Mouse (Mus musculus): ENCODE data around the gene Nes. TPM values are rescaled to one million over a fixed set of nuclear protein-coding genes. Genes with fewer than 3 reads are reported as not detected.
A peak's percentile ranks its signal among the peaks of the same experiment; 100 is the strongest.

The Nes gene
- total RNA-seq, 1 experiment from 2014 or later: 23.0 TPM

GRCm38 (mm10) chr3:87982836-87983601, 12.1 kb downstream of the Nes start:
- DNase-seq: peak; percentile 66

- DNase-seq: no peak
These were observed 12.7 kb downstream of the Nes start for GRCm38 (mm10) chr3:87983627-87984026.

GRCm38 (mm10) chr3:87984094-87984493, 13.2 kb downstream of the Nes start:
- no peak for DNase-seq

GRCm38 (mm10) chr3:87985505-87986320, 14.8 kb downstream of the Nes start:
- DNase-seq: no peak

GRCm38 (mm10) chr3:87986868-87987267, 16.0 kb downstream of the Nes start:
- peak; percentile 99 for DNase-seq

- peak; percentile 42 for DNase-seq
These were observed 16.8 kb downstream of the Nes start for GRCm38 (mm10) chr3:87987633-87988032.

- no peak for DNase-seq
These were observed 17.2 kb downstream of the Nes start for GRCm38 (mm10) chr3:87988068-87988467.

- no peak for DNase-seq
These were observed 19.1 kb downstream of the Nes start for GRCm38 (mm10) chr3:87989935-87990334.

- peak; percentile 78 for DNase-seq
These were observed 22.6 kb downstream of the Nes start for GRCm38 (mm10) chr3:87993436-87993835.

GRCm38 (mm10) chr3:87995331-87995730, 24.5 kb downstream of the Nes start:
- DNase-seq: no peak

- DNase-seq: no peak
These were observed 25.5 kb downstream of the Nes start for GRCm38 (mm10) chr3:87996401-87996800.

- peak; percentile 79 for DNase-seq
These were observed 26.2 kb downstream of the Nes start for GRCm38 (mm10) chr3:87996971-87997614.

GRCm38 (mm10) chr3:87998747-87999146, 27.9 kb downstream of the Nes start:
- no peak for DNase-seq

- peak; percentile 37 for DNase-seq
These were observed 28.5 kb downstream of the Nes start for GRCm38 (mm10) chr3:87999243-87999895.

GRCm38 (mm10) chr3:88000181-88000580, 29.3 kb downstream of the Nes start, which contains the start of gene Bcan:
Bcan (minus strand) TSS chr3:88000230.
- peak; percentile 82 for DNase-seq

GRCm38 (mm10) chr3:88000816-88001595, 30.1 kb downstream of the Nes start:
- DNase-seq: peak; percentile 73

GRCm38 (mm10) chr3:88002291-88002976, 31.6 kb downstream of the Nes start:
- DNase-seq: peak; percentile 71

GRCm38 (mm10) chr3:88005822-88006786, 35.2 kb downstream of the Nes start:
- no peak for DNase-seq

- DNase-seq: peak; percentile 53
These were observed 39.9 kb downstream of the Nes start for GRCm38 (mm10) chr3:88010634-88011265.
